Mouse (Mus musculus): ENCODE measurements at regions not wholly inside any gene's neighbourhood (a gene's known extent, or its start where the extent isn't known, plus 50 kb on each side); places are given as distances from the start of the nearest gene placed in this dataset.

GRCm38 (mm10) chr9:46555156-46555555 is 235.4 kb upstream of the 4931429L15Rik start:
- Histone ChIP-seq H3K9ac (replicated peaks; ENCODE audit: low read depth, low read length) (no peak overlapping the region), H3K9me3 (ENCODE audit: control insufficient read depth, low read length) (no peaks in the 10 kb centered on the region), H3K4me1 (ENCODE audit: control insufficient read depth, insufficient read depth, low read length) (no peaks in the 10 kb centered on the region), H3K4me3 (ENCODE audit: low read depth, low read length) (no peak overlapping the region), H3K27ac (ENCODE audit: low read depth, low read length) (no peak overlapping the region), H3K27me3 (ENCODE audit: control insufficient read depth, insufficient read depth, low read length) (no peaks in the 10 kb centered on the region), H3K4me2 (ENCODE audit: low read depth, low read length) (no peak overlapping the region), H3K36me3 (ENCODE audit: control insufficient read depth, insufficient read depth, low read length) (no peaks in the 10 kb centered on the region)
- 35% methylated on average over 6 of the region's 6 CpGs for WGBS
- ATAC-seq (ENCODE audit: low read depth): no peak

- Histone ChIP-seq H3K4me2 (ENCODE audit: low read depth, low read length) (no peak overlapping the region), H3K4me3 (ENCODE audit: low read depth, low read length) (no peak overlapping the region), H3K27ac (ENCODE audit: low read depth, low read length) (no peak overlapping the region), H3K4me1 (ENCODE audit: control insufficient read depth, insufficient read depth, low read length) (no peaks in the 10 kb centered on the region), H3K27me3 (ENCODE audit: control insufficient read depth, insufficient read depth, low read length) (no peaks in the 10 kb centered on the region), H3K9me3 (ENCODE audit: control insufficient read depth, low read length) (no peaks in the 10 kb centered on the region), H3K36me3 (ENCODE audit: control insufficient read depth, insufficient read depth, low read length) (no peaks in the 10 kb centered on the region), H3K9ac (replicated peaks; ENCODE audit: low read depth, low read length) (no peak overlapping the region)
- no peak for ATAC-seq (ENCODE audit: low read depth)
- WGBS: 68% methylated on average over 6 of the region's 6 CpGs
Measured at GRCm38 (mm10) chr9:46554586-46555152, 234.9 kb upstream of the 4931429L15Rik start.

- H3K4me3 ChIP-seq (ENCODE audit: low read depth, low read length): no peak overlapping the region
- H3K9me3 ChIP-seq (ENCODE audit: control insufficient read depth, low read length): no peaks in the 10 kb centered on the region
- no peak for ATAC-seq (ENCODE audit: low read depth)
- no peaks in the 10 kb centered on the region for H3K4me1 ChIP-seq (ENCODE audit: control insufficient read depth, insufficient read depth, low read length)
- 77% methylated on average over 4 of the region's 4 CpGs for WGBS
- H3K27ac ChIP-seq (ENCODE audit: low read depth, low read length): no peak overlapping the region
- H3K4me2 ChIP-seq (ENCODE audit: low read depth, low read length): no peak overlapping the region
- H3K36me3 ChIP-seq (ENCODE audit: control insufficient read depth, insufficient read depth, low read length): no peaks in the 10 kb centered on the region
- H3K9ac ChIP-seq (replicated peaks; ENCODE audit: low read depth, low read length): no peak overlapping the region
- no peaks in the 10 kb centered on the region for H3K27me3 ChIP-seq (ENCODE audit: control insufficient read depth, insufficient read depth, low read length)
Measured at GRCm38 (mm10) chr9:46549416-46549815, 229.6 kb upstream of the 4931429L15Rik start.

- H3K4me1 ChIP-seq (ENCODE audit: control insufficient read depth, insufficient read depth, low read length): no peaks in the 10 kb centered on the region
- H3K27ac ChIP-seq (ENCODE audit: low read depth, low read length): no peak overlapping the region
- no peak overlapping the region for H3K4me2 ChIP-seq (ENCODE audit: low read depth, low read length)
- no peak overlapping the region for H3K9ac ChIP-seq (replicated peaks; ENCODE audit: low read depth, low read length)
- H3K4me3 ChIP-seq (ENCODE audit: low read depth, low read length): no peak overlapping the region
- ATAC-seq (ENCODE audit: low read depth): no peak
- no peaks in the 10 kb centered on the region for H3K36me3 ChIP-seq (ENCODE audit: control insufficient read depth, insufficient read depth, low read length)
- 87% methylated on average over 3 of the region's 3 CpGs for WGBS
- H3K27me3 ChIP-seq (ENCODE audit: control insufficient read depth, insufficient read depth, low read length): no peaks in the 10 kb centered on the region
- no peaks in the 10 kb centered on the region for H3K9me3 ChIP-seq (ENCODE audit: control insufficient read depth, low read length)
Measured at GRCm38 (mm10) chr9:46544326-46544725, 224.5 kb upstream of the 4931429L15Rik start.

GRCm38 (mm10) chr9:46541001-46541400 is 221.2 kb upstream of the 4931429L15Rik start:
- 82% methylated on average over 2 of the region's 2 CpGs for WGBS
- Histone ChIP-seq H3K4me1 (ENCODE audit: control insufficient read depth, insufficient read depth, low read length) (no peaks in the 10 kb centered on the region), H3K36me3 (ENCODE audit: control insufficient read depth, insufficient read depth, low read length) (no peaks in the 10 kb centered on the region), H3K4me2 (ENCODE audit: low read depth, low read length) (no peak overlapping the region), H3K9ac (replicated peaks; ENCODE audit: low read depth, low read length) (no peak overlapping the region), H3K9me3 (ENCODE audit: control insufficient read depth, low read length) (no peaks in the 10 kb centered on the region), H3K27me3 (ENCODE audit: control insufficient read depth, insufficient read depth, low read length) (no peaks in the 10 kb centered on the region), H3K4me3 (ENCODE audit: low read depth, low read length) (no peak overlapping the region), H3K27ac (ENCODE audit: low read depth, low read length) (no peak overlapping the region)
- ATAC-seq (ENCODE audit: low read depth): no peak

- 78% methylated on average over 3 of the region's 4 CpGs for WGBS
- Histone ChIP-seq H3K4me1 (ENCODE audit: control insufficient read depth, insufficient read depth, low read length) (no peaks in the 10 kb centered on the region), H3K9me3 (ENCODE audit: control insufficient read depth, low read length) (no peaks in the 10 kb centered on the region), H3K36me3 (ENCODE audit: control insufficient read depth, insufficient read depth, low read length) (no peaks in the 10 kb centered on the region), H3K9ac (replicated peaks; ENCODE audit: low read depth, low read length) (no peak overlapping the region), H3K4me2 (ENCODE audit: low read depth, low read length) (no peak overlapping the region), H3K4me3 (ENCODE audit: low read depth, low read length) (no peak overlapping the region), H3K27me3 (ENCODE audit: control insufficient read depth, insufficient read depth, low read length) (no peaks in the 10 kb centered on the region), H3K27ac (ENCODE audit: low read depth, low read length) (no peak overlapping the region)
- ATAC-seq (ENCODE audit: low read depth): no peak
Measured at GRCm38 (mm10) chr9:46538616-46539015, 218.8 kb upstream of the 4931429L15Rik start.

GRCm38 (mm10) chr9:46516401-46517130 is 196.8 kb upstream of the 4931429L15Rik start:
- no peak for ATAC-seq (ENCODE audit: low read depth)
- no peak overlapping the region for H3K9ac ChIP-seq (replicated peaks; ENCODE audit: low read depth, low read length)
- H3K4me3 ChIP-seq (ENCODE audit: low read depth, low read length): no peak overlapping the region
- H3K36me3 ChIP-seq (ENCODE audit: control insufficient read depth, insufficient read depth, low read length): no peaks in the 10 kb centered on the region
- WGBS: 83% methylated on average over 20 of the region's 20 CpGs
- H3K4me1 ChIP-seq (ENCODE audit: control insufficient read depth, insufficient read depth, low read length): no peaks in the 10 kb centered on the region
- no peak overlapping the region for H3K27ac ChIP-seq (ENCODE audit: low read depth, low read length)
- H3K4me2 ChIP-seq (ENCODE audit: low read depth, low read length): no peak overlapping the region
- 0 out of 2 replicates have a peak, but pooled peaks cover 2% of the 10 kb centered on the region for H3K9me3 ChIP-seq (ENCODE audit: control insufficient read depth, low read length)
- no peaks in the 10 kb centered on the region for H3K27me3 ChIP-seq (ENCODE audit: control insufficient read depth, insufficient read depth, low read length)

GRCm38 (mm10) chr9:46512276-46513051 is 192.7 kb upstream of the 4931429L15Rik start:
- Histone ChIP-seq H3K9ac (replicated peaks; ENCODE audit: low read depth, low read length) (no peak overlapping the region), H3K36me3 (ENCODE audit: control insufficient read depth, insufficient read depth, low read length) (no peaks in the 10 kb centered on the region), H3K9me3 (ENCODE audit: control insufficient read depth, low read length) (no peaks in the 10 kb centered on the region), H3K4me2 (ENCODE audit: low read depth, low read length) (no peak overlapping the region), H3K4me3 (ENCODE audit: low read depth, low read length) (no peak overlapping the region), H3K27ac (ENCODE audit: low read depth, low read length) (no peak overlapping the region), H3K4me1 (ENCODE audit: control insufficient read depth, insufficient read depth, low read length) (peaks cover 7% of the 10 kb centered on the region; the same call in 1 of the 2 replicates), H3K27me3 (ENCODE audit: control insufficient read depth, insufficient read depth, low read length) (no peaks in the 10 kb centered on the region)
- WGBS: 79% methylated on average over 6 of the region's 6 CpGs
- no peak for ATAC-seq (ENCODE audit: low read depth)

GRCm38 (mm10) chr9:46511307-46511706 is 191.5 kb upstream of the 4931429L15Rik start:
- no peak overlapping the region for H3K4me3 ChIP-seq (ENCODE audit: low read depth, low read length)
- H3K27me3 ChIP-seq (ENCODE audit: control insufficient read depth, insufficient read depth, low read length): no peaks in the 10 kb centered on the region
- no peaks in the 10 kb centered on the region for H3K9me3 ChIP-seq (ENCODE audit: control insufficient read depth, low read length)
- no peak overlapping the region for H3K4me2 ChIP-seq (ENCODE audit: low read depth, low read length)
- 54% methylated on average over 6 of the region's 6 CpGs for WGBS
- H3K27ac ChIP-seq (ENCODE audit: low read depth, low read length): no peak overlapping the region
- peaks cover 7% of the 10 kb centered on the region; the same call in 1 of the 2 replicates for H3K4me1 ChIP-seq (ENCODE audit: control insufficient read depth, insufficient read depth, low read length)
- no peaks in the 10 kb centered on the region for H3K36me3 ChIP-seq (ENCODE audit: control insufficient read depth, insufficient read depth, low read length)
- no peak overlapping the region for H3K9ac ChIP-seq (replicated peaks; ENCODE audit: low read depth, low read length)
- ATAC-seq (ENCODE audit: low read depth): peak; percentile 9; the same call in 1 of the 2 replicates

Data from neural tube, embryonic 14.5 days (tissue).